Mouse (Mus musculus): ENCODE measurements around the gene Best2. TPM values are rescaled to one million over a fixed set of nuclear protein-coding genes. Genes with fewer than 3 reads are reported as not detected.
A peak's percentile ranks its signal among the peaks of the same experiment; 100 is the strongest.

The Best2 gene
- total RNA-seq, 2 experiments from 2014 or later: not detected

DNA sequence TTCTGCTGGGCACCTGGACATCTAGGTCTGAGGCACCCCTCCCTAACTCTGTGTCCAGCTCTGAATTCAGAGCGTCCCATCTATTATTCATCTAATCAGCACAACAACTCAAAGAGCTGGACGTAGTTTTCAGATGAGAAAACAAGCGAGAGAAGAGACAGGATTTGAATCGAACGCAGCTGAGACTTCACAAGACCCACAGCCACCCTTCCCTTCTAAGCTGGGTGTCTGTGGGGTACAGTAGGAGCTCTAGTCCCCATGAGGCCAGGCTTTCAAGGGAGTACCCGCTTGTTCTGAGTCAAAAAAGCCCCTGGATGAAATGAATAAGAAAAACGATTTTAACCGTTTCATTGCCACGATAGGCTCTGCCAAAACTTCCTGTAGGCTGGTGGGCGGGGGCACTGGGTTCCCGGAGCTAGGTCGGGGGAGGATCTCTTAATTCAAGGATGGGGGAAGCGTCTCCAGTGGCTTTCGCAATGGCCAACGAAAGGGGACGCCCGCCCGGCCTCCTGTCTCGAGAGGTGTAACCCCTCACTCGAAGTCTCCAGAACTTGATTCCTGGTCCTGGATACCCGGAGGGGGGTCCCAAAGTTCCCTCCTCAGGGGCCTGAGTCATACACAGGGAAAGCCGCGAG is 29.2 kb downstream of the Best2 start:
- no peak for ATAC-seq (replicated peaks; ENCODE audit: low FRiP score, poor library complexity, severe bottlenecking)

- ATAC-seq (replicated peaks; ENCODE audit: low FRiP score, poor library complexity, severe bottlenecking): no peak
Observed at GRCm38 (mm10) chr8:84984294-84985048, 29.9 kb downstream of the Best2 start.

GRCm38 (mm10) chr8:84982499-84983011 is 31.8 kb downstream of the Best2 start:
- no peak for ATAC-seq (replicated peaks; ENCODE audit: low FRiP score, poor library complexity, severe bottlenecking)

- ATAC-seq (replicated peaks; ENCODE audit: low FRiP score, poor library complexity, severe bottlenecking): no peak
Observed at GRCm38 (mm10) chr8:84981644-84982498, 32.5 kb downstream of the Best2 start.

- no peak for ATAC-seq (replicated peaks; ENCODE audit: low FRiP score, poor library complexity, severe bottlenecking)
Observed at GRCm38 (mm10) chr8:84980622-84981358, 33.5 kb downstream of the Best2 start.

DNA sequence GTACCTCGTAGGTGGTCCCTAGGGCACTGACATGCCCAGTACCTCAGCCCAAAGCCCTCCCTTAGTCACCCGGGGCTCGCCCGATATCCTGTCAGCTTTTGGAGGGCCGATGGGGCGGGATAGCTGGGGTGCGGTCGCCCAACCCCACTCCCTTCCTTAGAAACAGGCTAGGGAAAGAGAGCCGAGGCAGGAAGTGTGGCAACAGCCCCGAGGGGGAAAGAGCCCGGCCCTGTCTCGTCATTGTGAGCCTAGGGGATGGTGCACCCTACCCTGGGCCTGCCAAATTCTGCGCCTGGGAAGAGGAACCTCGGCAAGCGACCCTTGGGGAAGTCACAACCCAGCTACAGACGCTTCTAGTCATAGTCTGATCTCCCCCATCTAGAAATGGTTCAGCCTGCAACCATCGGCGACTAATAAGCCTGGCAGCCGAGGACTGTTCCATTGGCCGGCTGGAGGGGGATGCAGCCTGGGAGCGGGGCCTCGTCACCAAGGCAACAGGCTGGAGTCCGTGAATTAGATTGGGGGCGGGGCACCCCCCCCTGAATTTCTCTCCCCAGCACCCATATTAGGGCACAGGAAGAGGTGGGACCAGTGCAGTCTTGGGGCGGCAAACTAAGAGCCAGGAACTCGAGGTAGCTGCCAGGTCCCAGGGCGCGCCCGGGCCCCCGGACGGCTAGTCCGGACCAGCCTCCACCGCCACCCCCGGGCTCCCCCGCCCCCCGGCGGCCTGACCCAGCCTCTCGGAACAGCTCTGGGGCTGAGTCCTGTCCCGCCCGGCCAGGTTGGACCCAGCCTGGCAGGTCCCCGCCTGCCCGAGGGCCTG is 34.5 kb downstream of the Best2 start:
- ATAC-seq (replicated peaks; ENCODE audit: low FRiP score, poor library complexity, severe bottlenecking): peak; percentile 62

- no peak for ATAC-seq (replicated peaks; ENCODE audit: low FRiP score, poor library complexity, severe bottlenecking)
Observed at GRCm38 (mm10) chr8:84978248-84978940, 35.9 kb downstream of the Best2 start, which contains the start of gene Junb. Junb (minus strand) TSS chr8:84978718.

GRCm38 (mm10) chr8:84977435-84978247 is 36.7 kb downstream of the Best2 start:
- ATAC-seq (replicated peaks; ENCODE audit: low FRiP score, poor library complexity, severe bottlenecking): no peak

- ATAC-seq (replicated peaks; ENCODE audit: low FRiP score, poor library complexity, severe bottlenecking): no peak
Observed at GRCm38 (mm10) chr8:84976763-84977434, 37.4 kb downstream of the Best2 start.

GRCm38 (mm10) chr8:84976031-84976762 is 38.1 kb downstream of the Best2 start:
- ATAC-seq (replicated peaks; ENCODE audit: low FRiP score, poor library complexity, severe bottlenecking): peak; percentile 61

- no peak for ATAC-seq (replicated peaks; ENCODE audit: low FRiP score, poor library complexity, severe bottlenecking)
Observed at GRCm38 (mm10) chr8:84975434-84975833, 38.9 kb downstream of the Best2 start.

GRCm38 (mm10) chr8:84974543-84975142 is 39.7 kb downstream of the Best2 start:
- ATAC-seq (replicated peaks; ENCODE audit: low FRiP score, poor library complexity, severe bottlenecking): no peak

- 0 out of 2 replicates have a peak, but pooled peaks have one; percentile 18 for ATAC-seq (replicated peaks; ENCODE audit: low FRiP score, poor library complexity, severe bottlenecking)
Observed at GRCm38 (mm10) chr8:84973803-84974542, 40.4 kb downstream of the Best2 start.

GRCm38 (mm10) chr8:84973079-84973478 is 41.3 kb downstream of the Best2 start:
- ATAC-seq (replicated peaks; ENCODE audit: low FRiP score, poor library complexity, severe bottlenecking): no peak

GRCm38 (mm10) chr8:84970913-84971312 is 43.4 kb downstream of the Best2 start:
- ATAC-seq (replicated peaks; ENCODE audit: low FRiP score, poor library complexity, severe bottlenecking): peak; percentile 60
